Mouse (Mus musculus): ENCODE data around the gene Rem1.
A peak's percentile ranks its signal among the peaks of the same experiment; 100 is the strongest.

The Rem1 gene

GRCm38 (mm10) chr2:152626774-152627591 lies at the start of gene Rem1:
Gene Rem1 (plus strand): TSS chr2:152626951.
- peak; percentile 69 to 82 for DNase-seq

DNA sequence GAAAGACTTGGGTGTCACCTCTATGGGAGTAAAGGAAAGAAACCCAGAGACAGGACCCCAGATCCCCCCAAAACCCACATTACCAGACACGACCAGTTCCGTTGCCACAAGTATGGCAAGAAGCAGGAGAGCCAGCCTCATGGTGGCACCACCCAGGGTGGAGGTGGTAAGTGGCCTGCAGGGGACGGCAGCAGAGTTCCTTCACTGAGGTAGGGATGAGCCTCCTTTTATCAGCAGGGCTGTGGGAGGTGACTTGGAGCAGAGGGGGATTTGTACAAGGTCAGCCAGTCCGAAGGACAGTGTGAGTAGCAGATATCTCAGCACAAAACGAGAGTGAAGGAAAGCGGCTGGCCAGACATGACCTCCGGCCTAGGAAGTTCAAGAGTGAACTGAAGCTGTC lies 46.6 kb upstream of the Rem1 start, which contains the start of gene Defb19:
Defb19 (minus strand) TSS at position 206 of the 400 bp plus-strand sequence.
- no peak for DNase-seq

DNA sequence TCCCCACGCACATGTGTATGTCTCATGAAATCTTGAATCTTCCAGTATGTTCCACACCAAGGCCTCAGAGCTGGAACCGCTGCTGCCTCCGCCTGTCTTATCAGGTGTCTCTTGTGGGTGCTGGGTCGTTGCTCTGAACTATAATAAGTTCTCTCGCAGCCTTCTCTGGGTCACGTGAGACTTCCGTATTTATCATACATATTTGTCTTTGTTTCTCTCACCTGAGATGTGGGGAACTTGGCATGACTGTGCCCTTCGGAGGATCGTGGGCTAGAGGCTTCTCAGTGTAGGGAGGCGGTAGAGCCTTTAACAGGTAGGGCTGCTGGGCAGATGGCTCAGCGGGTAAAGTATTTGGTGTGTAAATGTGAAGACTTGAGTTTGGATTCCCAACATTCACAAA lies 46.1 kb upstream of the Rem1 start:
- no peak for DNase-seq

DNA sequence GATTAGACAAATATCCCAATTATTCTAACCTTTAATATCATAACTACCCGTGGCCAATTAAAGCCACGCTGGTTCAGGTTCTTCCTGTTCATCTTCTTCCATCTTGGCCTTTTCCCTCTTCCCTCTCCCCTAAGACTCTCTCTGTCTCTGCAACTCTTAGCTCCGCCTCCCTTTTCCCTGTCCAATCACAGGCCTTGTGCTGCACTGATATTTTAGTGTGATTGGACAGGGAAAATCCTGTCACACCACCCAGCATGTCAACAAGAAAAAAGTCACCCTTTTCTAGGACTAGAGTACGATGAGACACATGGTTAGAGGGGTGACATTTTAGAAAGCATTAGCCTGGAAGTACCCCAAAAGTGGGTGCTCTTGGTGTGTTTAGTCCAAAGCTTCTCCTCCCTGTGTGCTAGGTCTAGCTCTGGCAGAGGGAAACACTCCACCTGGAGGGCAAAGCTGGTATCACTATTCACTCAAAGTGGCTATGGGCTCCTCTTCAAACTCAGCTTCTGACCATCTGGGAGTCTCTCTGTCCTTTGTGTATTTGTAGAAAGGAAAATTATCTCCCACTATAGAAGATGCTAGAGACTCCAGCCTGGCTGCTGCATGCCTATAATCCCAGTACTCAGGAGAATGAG lies 39.7 kb upstream of the Rem1 start:
- peak in 1 of 2 experiments; percentile 6 for DNase-seq

GRCm38 (mm10) chr2:152588450-152588849 lies 38.3 kb upstream of the Rem1 start:
- peak in 1 of 2 experiments; percentile 7 for DNase-seq

DNA sequence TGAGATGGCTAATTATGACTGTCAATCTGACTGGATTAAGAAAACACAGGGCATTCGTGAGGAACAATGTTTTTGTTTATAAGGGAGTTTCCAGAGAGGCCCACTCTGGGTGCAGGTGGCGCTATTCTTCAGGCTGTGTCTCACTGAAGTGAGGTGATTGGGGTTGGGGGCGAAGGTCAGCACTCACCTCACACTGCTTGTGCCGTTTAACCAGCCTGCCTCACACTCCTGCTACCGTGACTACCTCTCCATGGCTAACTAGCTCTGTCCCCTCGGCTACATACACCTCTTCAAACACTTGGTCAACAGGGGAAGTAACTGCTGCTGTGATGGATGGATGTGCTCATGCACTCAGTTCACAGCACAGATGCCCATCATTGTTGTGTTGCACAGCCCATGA lies 37.7 kb upstream of the Rem1 start:
- peak in 1 of 2 experiments; percentile 6 for DNase-seq

GRCm38 (mm10) chr2:152599299-152599698 lies 27.5 kb upstream of the Rem1 start, which contains the start of gene Defb45:
Gene Defb45 (minus strand): TSS chr2:152599399.
- DNase-seq: no peak

GRCm38 (mm10) chr2:152600076-152600475 lies 26.7 kb upstream of the Rem1 start:
- no peak for DNase-seq

DNA sequence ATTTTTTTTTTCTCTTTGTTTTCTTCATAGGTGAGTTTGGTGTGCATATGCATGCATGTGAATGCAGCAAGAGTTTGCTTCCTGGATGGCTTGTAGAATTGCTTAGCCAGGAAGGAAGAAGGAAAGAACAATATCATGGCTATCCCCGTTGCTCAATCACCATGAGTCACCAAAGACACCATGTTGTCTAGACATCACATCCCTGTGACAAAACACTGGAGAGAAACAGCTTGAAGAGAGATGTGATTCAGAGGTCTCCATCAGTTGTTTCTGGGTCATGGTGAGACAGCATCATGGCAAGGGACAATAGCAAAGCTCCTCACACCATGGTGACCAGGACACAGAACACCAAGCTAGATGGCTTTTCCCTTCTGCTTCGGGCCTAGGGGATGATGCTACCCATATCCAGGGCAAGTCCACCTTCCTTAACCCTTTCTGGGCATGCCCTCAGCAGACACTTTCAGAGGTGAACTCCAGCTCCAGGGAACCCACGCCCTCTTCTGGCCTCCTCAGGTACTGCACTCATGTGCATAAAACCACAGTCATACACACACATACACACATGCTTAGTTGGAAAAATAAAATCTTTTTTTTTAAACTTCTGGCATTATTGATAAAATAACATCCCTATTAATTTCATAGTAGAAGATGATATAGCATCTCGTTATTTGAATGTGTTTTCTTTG lies 25.3 kb upstream of the Rem1 start:
- no peak for DNase-seq

DNA sequence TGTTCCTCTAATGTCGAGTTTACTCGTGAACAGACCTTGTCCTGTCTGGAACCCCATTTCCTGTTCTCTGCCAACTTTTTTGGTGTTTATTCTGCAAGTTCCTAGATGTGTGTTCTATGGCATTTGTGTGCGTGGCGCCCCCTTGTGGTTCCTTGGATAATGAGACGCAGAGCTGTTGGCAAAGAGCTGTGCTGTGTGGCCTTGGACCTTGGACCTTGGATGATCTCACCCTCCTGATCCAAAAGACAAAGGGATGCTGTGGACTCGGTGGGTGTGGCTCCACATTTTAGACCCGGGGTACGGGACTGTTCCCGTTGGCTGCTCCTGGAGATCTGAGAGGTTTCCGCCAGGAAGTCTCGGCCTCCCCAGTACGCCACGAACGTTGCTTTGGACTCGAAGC lies 22.7 kb upstream of the Rem1 start, which contains the start of gene Defb36:
Defb36 (plus strand) TSS at position 271 of the 400 bp plus-strand sequence.
- DNase-seq: peak in 1 of 2 experiments; percentile 45

- DNase-seq: no peak
Observed at GRCm38 (mm10) chr2:152607746-152608145, 19.0 kb upstream of the Rem1 start.

DNA sequence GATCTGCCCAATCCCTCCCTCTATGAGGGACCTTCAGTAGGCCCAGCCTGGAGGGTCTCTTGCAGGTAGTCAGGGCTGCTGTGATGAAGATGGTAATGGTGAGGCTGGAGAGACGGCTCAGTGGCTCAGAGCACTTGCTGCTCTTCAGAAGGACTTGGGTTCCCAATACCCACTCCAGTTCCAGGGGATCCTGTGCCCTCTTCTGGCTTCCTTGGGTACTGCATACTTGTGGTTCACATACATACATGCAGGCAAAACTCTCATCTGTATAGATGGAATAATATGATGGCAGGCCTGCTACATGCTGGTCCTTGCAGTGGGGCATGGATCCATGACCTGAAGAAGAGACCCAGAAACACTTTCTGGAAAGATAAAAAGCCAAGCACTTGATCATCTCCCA lies 18.0 kb upstream of the Rem1 start:
- DNase-seq: no peak

GRCm38 (mm10) chr2:152612193-152612592 lies 14.6 kb upstream of the Rem1 start:
- DNase-seq: no peak

GRCm38 (mm10) chr2:152615563-152615962 lies 11.2 kb upstream of the Rem1 start:
- peak in 1 of 2 experiments; percentile 64 for DNase-seq

DNA sequence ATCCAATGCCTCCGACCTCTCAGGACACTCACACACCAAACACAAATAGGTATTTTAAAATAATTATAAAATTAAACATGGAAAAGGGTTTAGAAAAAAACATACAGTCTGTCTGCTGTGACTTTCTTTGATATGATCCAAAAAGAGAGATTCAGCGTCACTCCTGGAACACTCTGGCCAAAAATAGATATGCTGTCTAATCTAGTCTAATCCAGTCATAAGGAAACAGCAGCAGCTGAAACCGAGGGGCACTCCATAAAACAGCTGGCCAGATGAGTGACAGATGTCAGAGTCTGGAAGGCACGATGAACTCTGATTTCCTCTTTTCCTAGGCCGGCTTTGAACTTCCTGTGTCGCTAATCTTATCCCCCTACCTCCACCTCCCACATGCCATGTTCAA lies 10.3 kb upstream of the Rem1 start:
- no peak for DNase-seq

DNA sequence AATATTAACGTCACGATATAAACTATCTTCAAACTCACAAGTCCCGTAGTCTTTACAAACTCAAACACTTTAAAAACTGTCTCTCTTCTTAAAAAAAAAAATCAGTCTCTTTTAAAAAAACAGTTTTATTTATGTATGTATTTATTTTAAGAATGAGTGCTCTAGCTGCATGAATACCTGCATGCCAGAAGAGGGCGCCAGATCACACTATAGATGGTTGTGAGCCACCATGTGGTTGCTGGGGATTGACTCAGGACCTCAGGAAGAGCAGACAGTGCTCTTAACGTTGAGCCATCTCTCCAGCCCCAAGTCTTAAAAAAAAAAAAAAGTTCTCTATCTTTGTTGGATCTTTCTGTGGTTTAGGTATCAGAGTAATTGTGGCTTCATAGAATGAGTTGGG lies 9.4 kb upstream of the Rem1 start:
- DNase-seq: no peak

- DNase-seq: peak; percentile 41 to 55
Observed at GRCm38 (mm10) chr2:152620367-152621134, 6.2 kb upstream of the Rem1 start.

- DNase-seq: no peak
Observed at GRCm38 (mm10) chr2:152622151-152622550, 4.6 kb upstream of the Rem1 start.

DNA sequence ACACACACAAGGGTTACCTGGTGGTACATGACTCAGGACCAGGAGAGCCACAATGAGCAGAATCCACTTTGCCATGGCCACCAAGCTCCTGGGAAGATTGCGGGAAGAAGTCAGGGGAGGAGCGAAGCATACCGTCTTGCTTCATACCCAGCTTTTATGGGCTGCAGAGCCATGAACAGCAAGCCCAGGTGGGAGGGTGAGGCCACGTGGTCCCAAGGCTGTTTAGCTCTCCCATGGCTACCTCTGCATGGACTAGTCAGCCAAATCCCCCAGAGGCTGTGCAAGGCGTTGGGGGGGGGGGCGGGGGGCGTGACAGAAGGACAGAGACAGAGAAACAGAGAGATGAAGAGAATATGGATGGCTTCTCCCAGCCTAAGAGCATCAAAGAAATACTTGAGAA lies 3.8 kb upstream of the Rem1 start, which contains the start of gene Defb25:
Defb25 (minus strand) TSS at position 101 of the 400 bp plus-strand sequence.
- no peak for DNase-seq

DNA sequence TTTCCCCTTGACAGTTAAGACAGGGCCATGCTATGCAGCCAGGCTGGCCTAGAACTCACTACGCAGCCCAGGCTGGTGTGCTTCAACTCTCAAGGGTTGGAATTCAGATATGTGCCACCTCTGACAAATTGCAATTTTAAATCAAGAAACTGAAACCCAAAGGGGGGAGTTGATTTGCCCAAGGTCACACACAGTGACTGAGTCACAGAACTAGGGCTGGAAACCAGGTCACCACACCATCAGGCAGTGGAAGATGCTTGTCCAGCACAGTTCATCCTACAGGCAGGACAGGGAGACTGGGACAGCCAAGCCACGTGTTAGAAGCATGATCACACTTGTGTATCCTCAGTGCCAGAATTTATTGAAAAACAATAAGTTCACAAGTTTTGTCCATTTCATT lies 2.2 kb upstream of the Rem1 start:
- no peak for DNase-seq

- no peak for DNase-seq
Observed at GRCm38 (mm10) chr2:152625256-152625655, 1.5 kb upstream of the Rem1 start.

DNA sequence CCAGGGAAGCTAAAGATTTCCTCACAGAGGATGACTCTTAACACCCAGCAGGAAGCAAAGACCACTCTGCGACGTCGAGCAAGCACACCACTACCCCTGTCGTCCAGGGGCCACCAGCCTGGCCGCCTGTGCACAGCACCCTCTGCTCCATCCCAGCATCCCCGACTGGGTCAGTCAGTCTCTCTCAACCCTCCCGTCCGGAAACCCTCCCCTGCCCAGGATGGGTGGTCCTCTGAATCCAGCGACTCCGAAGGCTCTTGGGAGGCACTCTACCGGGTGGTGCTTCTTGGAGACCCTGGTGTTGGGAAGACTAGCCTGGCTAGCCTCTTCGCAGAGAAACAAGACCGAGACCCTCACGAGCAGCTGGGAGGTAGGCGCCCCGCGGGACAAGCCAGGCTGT lies 1.3 kb downstream of the Rem1 start:
- no peak for DNase-seq

DNA sequence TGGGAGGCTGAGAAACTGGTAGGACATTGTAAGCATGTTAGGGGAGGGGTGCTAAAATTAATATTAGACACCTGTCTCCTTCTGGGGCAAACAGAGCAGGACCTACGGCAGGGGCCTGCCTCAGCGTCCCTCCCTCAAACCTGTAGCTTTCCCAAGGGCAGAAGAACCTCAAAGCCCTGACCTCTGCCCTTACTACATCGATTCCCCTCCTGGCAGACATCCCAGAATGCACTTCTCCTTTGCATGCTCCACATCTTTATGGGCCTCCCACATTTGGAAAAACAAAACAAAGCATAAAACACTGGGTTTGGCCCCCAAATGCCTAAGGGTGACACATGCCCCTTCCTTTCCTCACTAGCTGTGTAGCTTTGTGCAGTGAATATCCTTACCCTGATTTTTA lies 2.5 kb downstream of the Rem1 start:
- no peak for DNase-seq

Measured in lung, postnatal 4 days (tissue).